Mouse (Mus musculus) left cerebral cortex, adult 6 months (tissue): ENCODE data around the gene Mybl2. TPM values are rescaled to one million over a fixed set of nuclear protein-coding genes. Genes with fewer than 3 reads are reported as not detected.

Experiments
- long read RNA-seq, 2 experiments: library from polyadenylated mRNA; unstranded; transcript quantifications; one replicate each; pipeline ENCODE4 v2.0.0; 2019 to 2020
- polyA plus RNA-seq: library from polyadenylated mRNA; unstranded; fragments of <200 nt; fragmentation: Nextera tagmentation; gene quantifications from 2 replicates; pipeline ENCODE4 v1.2.3, GENCODE M21; 2021

The Mybl2 gene
- 0.14 TPM in 1 of 2 replicates, not detected in the other for polyA plus RNA-seq
- long read RNA-seq, experiment 1: 0 reads
- long read RNA-seq, experiment 2: 0 reads

GRCm38 (mm10) chr2:163054335-163054840 is at the start of gene Mybl2:
TSS of gene Mybl2 (plus strand) at chr2:163054687.

GRCm38 (mm10) chr2:163016916-163017743 is 37.4 kb upstream of the Mybl2 start, which contains the start of gene Ift52:
TSS of gene Ift52 (plus strand) at chr2:163017354.

DNA sequence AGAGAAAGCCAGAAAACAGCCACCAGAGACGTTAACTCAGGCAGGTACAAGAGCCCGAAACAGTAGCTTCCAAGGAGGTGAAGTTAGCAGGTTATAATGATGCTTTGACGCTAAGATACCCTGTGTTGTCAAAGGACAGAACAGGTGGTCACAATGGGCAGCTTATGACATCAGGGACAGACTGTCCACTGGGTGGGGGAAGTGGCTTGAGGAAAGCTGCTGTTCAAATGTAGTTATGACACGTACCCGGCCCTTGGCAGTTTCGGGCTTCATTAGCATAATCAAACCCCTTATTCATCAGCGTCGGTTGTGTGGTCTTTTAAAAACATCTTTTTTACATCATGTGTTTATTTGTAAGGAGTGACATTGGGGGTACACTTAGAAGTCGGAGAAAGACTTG is 33.2 kb downstream of the Mybl2 start, which contains the start of gene Gtsf1l:
Gene Gtsf1l (minus strand): TSS at position 128 of the 400 bp plus-strand sequence.

Other genes with a start within 250 kb of the Mybl2 start
- gene Srsf6, start 123.2 kb upstream of the Mybl2 start, polyA plus RNA-seq: 20.9 and 27.6 TPM in 2 replicates
- gene L3mbtl1, start 111.2 kb upstream of the Mybl2 start, polyA plus RNA-seq: 2.4 and 2.7 TPM in 2 replicates
- gene Sgk2, start 67.4 kb upstream of the Mybl2 start, polyA plus RNA-seq: 1.7 and 2.2 TPM in 2 replicates
- 27.9 and 28.8 TPM in 2 replicates for gene Ift52, start 37.3 kb upstream of the Mybl2 start, polyA plus RNA-seq
- not detected in 2 replicates for gene Gtsf1l, start 33.2 kb downstream of the Mybl2 start, polyA plus RNA-seq
- 21.4 and 40.2 TPM in 2 replicates for gene Tox2, start 148.4 kb downstream of the Mybl2 start, polyA plus RNA-seq